Comparison of ENCODE assay signal across 10 mouse cellular contexts in genomic region chr17:8487824-8488223, GRCm38 (mm10). TPM values are rescaled to one million over a fixed set of nuclear protein-coding genes. Genes with fewer than 3 reads are reported as not detected.
DNase-seq lines count a peak whose midpoint lies in the region; ATAC-seq and TF ChIP-seq lines count a peak whose summit lies in the region.
"Had no signal": no experiment of that assay in that cellular context is flagged by ENCODE, and none has a peak within 500 bp of the region (broad histone marks: within the 10 kb centered on the region; RNA-seq: fewer than 3 reads in every experiment).

No protein-coding gene starts in this region.

- ATAC-seq in heart, embryonic 15.5 days (replicated peaks; ENCODE audit: insufficient number of reproducible peaks, insufficient read depth, low FRiP score, low read depth) = no peak
- ATAC-seq in intestine, embryonic 16.5 days = no peak

- peaks cover 7% of the 10 kb centered on the region; the same call in 1 of the 2 replicates for H3K27me3 ChIP-seq in heart, embryonic 10.5 days (ENCODE audit: insufficient read depth, poor library complexity, severe bottlenecking)
- no peaks in the 10 kb centered on the region for H3K27me3 ChIP-seq in cerebellum, adult 2 months (ENCODE audit: control insufficient read depth, insufficient read depth, low read length)
- peaks cover 11% of the 10 kb centered on the region; the same call in 1 of the 2 replicates for H3K27me3 ChIP-seq in heart, embryonic 15.5 days
- H3K27me3 ChIP-seq in intestine, embryonic 16.5 days (replicated peaks; ENCODE audit: control insufficient read depth, insufficient read depth, low read length) = no peaks in the 10 kb centered on the region

- H3K36me3 ChIP-seq in heart, embryonic 10.5 days = no peaks in the 10 kb centered on the region
- no peaks in the 10 kb centered on the region for H3K36me3 ChIP-seq in heart, embryonic 15.5 days
- no peaks in the 10 kb centered on the region for H3K36me3 ChIP-seq in intestine, embryonic 16.5 days (ENCODE audit: control insufficient read depth, insufficient read depth, low read length)

- WGBS in heart, embryonic 10.5 days = 44% methylated on average over 12 of the region's 12 CpGs
- 7% methylated on average over 12 of the region's 12 CpGs for WGBS in cerebellum, adult 2 months
- WGBS in heart, embryonic 15.5 days = 29% methylated on average over 12 of the region's 12 CpGs
- WGBS in intestine, embryonic 16.5 days = 46% methylated on average over 12 of the region's 12 CpGs

- TF ChIP-seq POLR2A in cerebellum, adult 2 months (IDR thresholded peaks at IDR 0.05; ENCODE audit: borderline replicate concordance, insufficient read depth, low read length) = peak; percentile 62; the same call in 1 of the 2 replicates

- H3K9ac ChIP-seq in heart, embryonic 15.5 days = no peak overlapping the region
- no peak overlapping the region for H3K9ac ChIP-seq in intestine, embryonic 16.5 days (ENCODE audit: low read depth, low read length)

- H3K4me3 ChIP-seq in heart, embryonic 10.5 days = no peak overlapping the region
- peak overlapping the region; percentile 14 for H3K4me3 ChIP-seq in cerebellum, adult 2 months (replicated peaks; ENCODE audit: insufficient read depth, low read depth, low read length)
- H3K4me3 ChIP-seq in heart, embryonic 15.5 days = no peak overlapping the region
- H3K4me3 ChIP-seq in left cerebral cortex, adult 2 months = no peak overlapping the region
- no peak overlapping the region for H3K4me3 ChIP-seq in intestine, embryonic 16.5 days (ENCODE audit: low read length)

- H3K27ac ChIP-seq in heart, embryonic 10.5 days = no peak overlapping the region
- peak overlapping the region; percentile 18 for H3K27ac ChIP-seq in cerebellum, adult 2 months (ENCODE audit: insufficient read depth, low read length)
- H3K27ac ChIP-seq in heart, embryonic 15.5 days = no peak overlapping the region
- peak overlapping the region; percentile 96 for H3K27ac ChIP-seq in left cerebral cortex, adult 2 months
- H3K27ac ChIP-seq in intestine, embryonic 16.5 days (ENCODE audit: low read length) = no peak overlapping the region

- H3K9me3 ChIP-seq in heart, embryonic 10.5 days = no peaks in the 10 kb centered on the region
- no peaks in the 10 kb centered on the region for H3K9me3 ChIP-seq in heart, embryonic 15.5 days (replicated peaks)
- H3K9me3 ChIP-seq in intestine, embryonic 16.5 days (ENCODE audit: control insufficient read depth, low read length) = no peaks in the 10 kb centered on the region

- no peak for TF ChIP-seq CTCF in cerebellum, adult 2 months (IDR thresholded peaks at IDR 0.05; ENCODE audit: borderline replicate concordance, insufficient read depth, low read depth, low read length)
- TF ChIP-seq CTCF in left cerebral cortex, adult 2 months (IDR thresholded peaks at IDR 0.05) = no peak

- intact Hi-C loops in left cerebral cortex, adult 2 months (cut with DNase I) = loop anchor here (1.0 kb wide), 2 partner anchors 20 to 37 kb away; partner anchors contain the start of gene Pde10a

- H3K4me2 ChIP-seq in heart, embryonic 15.5 days = 0 out of 2 replicates have a peak overlapping the region, but pooled peaks have one; percentile 1
- no peak overlapping the region for H3K4me2 ChIP-seq in intestine, embryonic 16.5 days (ENCODE audit: low read depth, low read length)

- no peaks in the 10 kb centered on the region for H3K4me1 ChIP-seq in heart, embryonic 10.5 days
- H3K4me1 ChIP-seq in cerebellum, adult 2 months (ENCODE audit: control insufficient read depth, insufficient read depth, low read length) = peaks cover 7% of the 10 kb centered on the region; the same call in 1 of the 2 replicates
- no peaks in the 10 kb centered on the region for H3K4me1 ChIP-seq in heart, embryonic 15.5 days (replicated peaks)
- H3K4me1 ChIP-seq in intestine, embryonic 16.5 days (ENCODE audit: control insufficient read depth, insufficient read depth, low read length) = no peaks in the 10 kb centered on the region

- DNase-seq in heart, adult 11 months = peak; percentile 94
- no peak for DNase-seq in heart, embryonic 10.5 days (ENCODE audit: low spot score)
- DNase-seq in cerebellum, adult 2 months = peak; percentile 85 to 89
- DNase-seq in left cerebral cortex, adult 2 months (ENCODE audit: extremely low spot score in 1 of 2, low spot score in 2 of 2) = peak; percentile 88 to 96
- peak; percentile 90 to 95 for DNase-seq in right cerebral cortex, postnatal 10 days (ENCODE audit: low spot score in 2 of 2)
- no peak for DNase-seq in thymus, postnatal 4 days

RNA-seq across cellular contexts. Expression of gene Pde10a, which starts 37.3 kb away (rescaled TPM):
- polyA plus RNA-seq in heart, embryonic 10.5 days (2016; fragmentation: Nextera tagmentation; extraction: Ambion mirVana) = 2.8 and 3.5 TPM in 2 replicates
- polyA plus RNA-seq in cerebellum, adult 2 months (2012; rRNA removed) = 31.9 and 40.9 TPM in 2 replicates
- polyA plus RNA-seq in heart, embryonic 15.5 days (2015; fragmentation: Nextera tagmentation; extraction: Ambion mirVana) = 1.4 and 2.1 TPM in 2 replicates
- total RNA-seq in left cerebral cortex, adult 2 months (2021) = 100 to 1,000 TPM in 1 of 2 experiments, 10 to 100 TPM in 1; 78.0 to 113 TPM
- 0.61 and 1.0 TPM in 2 replicates for polyA plus RNA-seq in intestine, embryonic 16.5 days (2015; fragmentation: Nextera tagmentation; extraction: Ambion mirVana)

RNA-seq across cellular contexts. Expression of gene T, which starts 53.6 kb away (rescaled TPM):
- polyA plus RNA-seq in heart, embryonic 10.5 days (2016; fragmentation: Nextera tagmentation; extraction: Ambion mirVana) = 0.29 TPM in 1 of 2 replicates, not detected in the other
- 0.15 TPM in 1 of 2 replicates, not detected in the other for polyA plus RNA-seq in cerebellum, adult 2 months (2012; rRNA removed)
- 0.40 and 0.55 TPM in 2 replicates for polyA plus RNA-seq in heart, embryonic 15.5 days (2015; fragmentation: Nextera tagmentation; extraction: Ambion mirVana)
- total RNA-seq in left cerebral cortex, adult 2 months (2021) = not detected
- polyA plus RNA-seq in intestine, embryonic 16.5 days (2015; fragmentation: Nextera tagmentation; extraction: Ambion mirVana) = 0.17 and 0.23 TPM in 2 replicates
- total RNA-seq: common myeloid progenitor, adult 5-6 weeks had no signal
- polyA plus RNA-seq: liver, embryonic 16.5 days had no signal

Comparison
In these comparisons a context has a peak if more than half of its experiments do, and no peak if none do; other contexts are left out.
1. DNase-seq: peak in heart, adult 11 months (single experiment), cerebellum, adult 2 months (2 of 2), left cerebral cortex, adult 2 months (2 of 2) and right cerebral cortex, postnatal 10 days (2 of 2); none in heart, embryonic 10.5 days (single experiment) and thymus, postnatal 4 days (single experiment).
2. H3K27ac ChIP-seq: peak in cerebellum, adult 2 months (single experiment) and left cerebral cortex, adult 2 months (single experiment); none in heart, embryonic 10.5 days (single experiment), heart, embryonic 15.5 days (single experiment) and intestine, embryonic 16.5 days (single experiment).